Mouse (Mus musculus) midbrain, embryonic 12.5 days (tissue): ENCODE measurements at regions not wholly inside any gene's neighbourhood (a gene's known extent, or its start where the extent isn't known, plus 50 kb on each side); places are given as distances from the start of the nearest gene placed in this dataset.

ENCODE experiments used
- ATAC-seq: fragments of 200-750 bp; cut with Nextera tagmentation; 2 replicates; pipeline ENCODE4 v1.8.0; 2017; ENCODE audit warnings: low read depth, moderate TSS enrichment, moderate library complexity; ENCODE audit not compliant: low FRiP score
- H3K27ac ChIP-seq: fragments of 300-500 bp; sonication (generic); replicated peaks from 2 replicates; pipeline ENCODE4 v1.5.1; 2016; ENCODE audit warnings: mild to moderate bottlenecking
- H3K27me3 ChIP-seq: fragments of 300-500 bp; sonication (generic); 2 replicates; pipeline ENCODE4 v1.6.1; 2016; ENCODE audit warnings: mild to moderate bottlenecking
- H3K36me3 ChIP-seq: fragments of 300-500 bp; sonication (generic); 2 replicates; pipeline ENCODE4 v1.6.1; 2016
- H3K4me1 ChIP-seq: fragments of 300-500 bp; sonication (generic); 2 replicates; pipeline ENCODE4 v1.6.1; 2016
- H3K4me2 ChIP-seq: fragments of 300-500 bp; sonication (generic); replicated peaks from 2 replicates; pipeline ENCODE4 v1.6.1; 2016; ENCODE audit warnings: mild to moderate bottlenecking, moderate library complexity
- H3K4me3 ChIP-seq: fragments of 300-500 bp; sonication (generic); 2 replicates; pipeline ENCODE4 v1.5.1; 2016; ENCODE audit warnings: mild to moderate bottlenecking
- H3K9ac ChIP-seq: fragments of 300-500 bp; sonication (generic); replicated peaks from 2 replicates; pipeline ENCODE4 v1.6.1; 2016; ENCODE audit warnings: mild to moderate bottlenecking, moderate library complexity
- H3K9me3 ChIP-seq: fragments of 300-500 bp; sonication (generic); 2 replicates; pipeline ENCODE4 v1.6.1; 2016; ENCODE audit warnings: mild to moderate bottlenecking
- WGBS: fragments of 180-500 bp; shearing (Covaris S2); methylation state at CpG from one replicate; pipeline ENCODE4 v1.1.7; 2016; 5-methylcytosine and 5-hydroxymethylcytosine counted together

DNA sequence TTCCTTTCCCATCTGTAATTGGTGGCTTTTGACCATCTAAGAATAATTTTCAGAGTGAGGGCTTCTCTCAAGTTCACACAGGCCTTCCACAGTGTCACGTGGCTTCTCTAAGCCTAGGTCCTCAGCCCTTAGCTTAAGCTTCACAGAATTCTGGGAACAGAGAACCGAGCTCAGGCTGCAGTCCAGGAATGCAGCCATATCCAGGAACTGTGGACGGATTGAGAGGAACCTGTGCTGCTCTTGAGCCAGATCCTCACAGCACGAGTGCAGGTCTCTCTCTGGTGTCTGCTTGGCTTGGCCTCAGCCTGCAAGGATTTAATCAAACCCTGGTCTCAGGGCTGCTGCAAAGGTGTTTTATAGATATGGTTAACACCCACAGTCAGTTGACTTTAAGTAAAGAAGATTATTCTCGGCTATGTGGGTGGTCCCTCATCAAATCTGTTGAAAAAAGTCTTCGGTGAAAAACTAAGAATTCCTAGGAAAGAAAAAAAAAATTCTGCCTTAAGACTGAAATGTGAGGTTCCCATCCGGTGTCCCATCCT lies 127.8 kb downstream of the Mis18a start:
- Histone ChIP-seq H3K36me3 (no peaks in the 10 kb centered on the region), H3K4me3 (no peak overlapping the region), H3K27ac (no peak overlapping the region), H3K9me3 (0 out of 2 replicates have a peak, but pooled peaks cover 9% of the 10 kb centered on the region), H3K4me1 (no peaks in the 10 kb centered on the region), H3K4me2 (no peak overlapping the region), H3K27me3 (no peaks in the 10 kb centered on the region), H3K9ac (no peak overlapping the region)
- 82% methylated on average over 7 of the region's 7 CpGs for WGBS
- ATAC-seq: no peak

DNA sequence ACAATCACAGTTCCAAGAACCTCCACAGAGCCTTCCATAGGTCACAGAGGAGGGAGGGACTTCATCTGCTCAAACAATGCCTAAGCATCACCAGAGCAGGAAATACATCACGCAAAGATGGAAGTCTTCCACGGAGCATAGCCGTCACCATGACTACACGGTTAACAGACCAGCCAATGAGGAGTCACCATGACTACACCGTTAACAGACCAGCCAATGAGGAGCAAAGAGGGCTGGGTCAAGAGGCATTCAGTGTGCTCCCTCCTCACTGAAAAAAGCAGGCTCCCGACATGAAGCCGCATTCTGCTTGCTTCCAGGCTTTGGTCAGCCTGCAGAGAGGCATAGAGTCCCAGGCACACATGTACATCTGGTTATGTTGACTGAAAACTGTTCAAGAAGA lies 128.5 kb downstream of the Mis18a start:
- ATAC-seq: no peak

DNA sequence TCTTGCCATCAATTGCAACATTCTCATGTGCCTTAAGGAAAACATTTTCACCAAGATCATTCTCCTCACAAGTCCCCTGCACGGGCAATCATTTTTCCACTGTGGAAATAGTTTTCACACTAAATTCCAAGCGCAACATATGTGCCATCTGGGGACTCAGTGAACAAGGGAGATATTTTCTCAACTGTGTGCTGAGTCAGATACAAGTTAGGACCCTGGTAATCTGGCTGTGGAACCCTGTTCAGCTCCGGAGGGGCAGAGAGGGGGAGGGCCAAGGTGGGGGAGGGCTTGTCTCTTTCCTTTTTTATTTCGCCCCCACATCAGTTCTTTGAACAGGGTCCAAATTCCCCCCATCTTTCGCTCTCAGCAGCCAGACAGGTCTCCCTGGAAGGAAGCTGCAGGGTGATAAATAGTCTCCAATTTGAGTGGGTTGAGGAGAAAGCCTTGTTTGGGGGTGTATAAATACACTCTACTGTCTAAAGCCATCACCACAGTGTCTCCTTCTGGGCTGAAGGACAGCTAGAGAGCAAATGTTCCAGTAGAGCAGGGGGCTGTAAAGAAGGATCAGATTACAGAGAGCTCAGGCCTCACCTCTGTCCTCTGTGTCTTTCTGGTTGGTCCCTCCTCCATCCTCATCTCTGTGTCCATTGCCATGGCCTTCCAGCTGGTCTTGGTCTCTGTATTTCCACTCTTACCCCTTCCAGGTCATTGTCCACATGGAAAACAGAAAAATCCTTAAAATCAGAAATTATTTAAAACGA lies 134.3 kb downstream of the Mis18a start:
- Histone ChIP-seq H3K4me2 (no peak overlapping the region), H3K9me3 (no peaks in the 10 kb centered on the region), H3K27me3 (no peaks in the 10 kb centered on the region), H3K27ac (no peak overlapping the region), H3K4me3 (no peak overlapping the region), H3K36me3 (no peaks in the 10 kb centered on the region), H3K9ac (no peak overlapping the region), H3K4me1 (no peaks in the 10 kb centered on the region)
- no peak for ATAC-seq
- 86% methylated on average over 6 of the region's 6 CpGs for WGBS

More for the DNA sequence above, 128.5 kb downstream of the Mis18a start:
- Histone ChIP-seq H3K9ac (no peak overlapping the region), H3K27me3 (no peaks in the 10 kb centered on the region), H3K4me1 (no peaks in the 10 kb centered on the region), H3K4me3 (no peak overlapping the region), H3K4me2 (no peak overlapping the region), H3K9me3 (0 out of 2 replicates have a peak, but pooled peaks cover 9% of the 10 kb centered on the region), H3K27ac (no peak overlapping the region), H3K36me3 (no peaks in the 10 kb centered on the region)
- 83% methylated on average over 7 of the region's 7 CpGs for WGBS

DNA sequence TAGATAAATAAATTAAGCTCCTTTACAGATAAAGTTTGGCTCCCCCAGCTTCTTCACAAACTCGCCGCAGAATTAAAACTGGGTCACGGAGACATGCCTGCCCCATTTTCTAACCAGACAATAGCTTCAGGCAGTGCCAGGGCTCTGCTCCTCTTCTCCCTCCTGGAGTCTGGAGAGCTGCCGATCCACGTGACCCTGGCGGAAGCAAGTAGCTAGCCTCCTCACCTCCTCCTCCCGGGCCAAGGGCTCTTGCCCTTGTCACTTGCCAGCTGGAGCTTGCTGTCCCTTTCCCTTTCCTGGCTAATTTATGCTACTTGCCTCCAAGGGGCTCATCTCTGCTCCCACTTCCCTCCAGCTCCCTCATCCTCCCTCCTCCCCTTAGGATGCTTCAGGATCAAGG lies 142.0 kb downstream of the Mis18a start:
- Histone ChIP-seq H3K4me1 (no peaks in the 10 kb centered on the region), H3K4me3 (no peak overlapping the region), H3K27me3 (no peaks in the 10 kb centered on the region), H3K9ac (no peak overlapping the region), H3K9me3 (no peaks in the 10 kb centered on the region), H3K36me3 (no peaks in the 10 kb centered on the region), H3K4me2 (no peak overlapping the region), H3K27ac (no peak overlapping the region)
- ATAC-seq: no peak
- 84% methylated on average over 7 of the region's 7 CpGs for WGBS

DNA sequence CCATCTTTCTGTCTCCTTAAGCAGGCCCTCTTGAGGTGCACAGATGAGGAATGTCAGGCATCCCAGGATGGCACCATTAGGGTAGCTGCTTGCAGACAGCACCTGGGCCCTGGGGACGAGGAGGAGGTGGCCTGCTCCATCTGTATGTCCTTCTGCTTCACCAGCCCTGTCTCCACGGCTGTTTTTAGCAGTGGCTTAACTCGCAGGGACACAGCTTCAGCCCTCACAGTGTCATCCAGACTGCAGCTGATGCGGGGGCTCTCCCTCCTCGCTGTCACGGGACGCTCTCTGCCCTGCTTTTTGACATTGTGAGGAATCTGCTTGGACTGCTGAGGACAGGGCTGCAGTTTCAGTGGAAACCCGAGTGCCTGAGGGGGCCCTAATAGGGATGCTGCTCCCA lies 146.8 kb downstream of the Mis18a start:
- no peaks in the 10 kb centered on the region for H3K9me3 ChIP-seq
- no peaks in the 10 kb centered on the region for H3K4me1 ChIP-seq
- no peaks in the 10 kb centered on the region for H3K27me3 ChIP-seq
- no peak overlapping the region for H3K9ac ChIP-seq
- ATAC-seq: no peak
- H3K36me3 ChIP-seq: no peaks in the 10 kb centered on the region
- no peak overlapping the region for H3K27ac ChIP-seq
- H3K4me3 ChIP-seq: no peak overlapping the region
- 65% methylated on average over 8 of the region's 8 CpGs for WGBS
- H3K4me2 ChIP-seq: no peak overlapping the region

DNA sequence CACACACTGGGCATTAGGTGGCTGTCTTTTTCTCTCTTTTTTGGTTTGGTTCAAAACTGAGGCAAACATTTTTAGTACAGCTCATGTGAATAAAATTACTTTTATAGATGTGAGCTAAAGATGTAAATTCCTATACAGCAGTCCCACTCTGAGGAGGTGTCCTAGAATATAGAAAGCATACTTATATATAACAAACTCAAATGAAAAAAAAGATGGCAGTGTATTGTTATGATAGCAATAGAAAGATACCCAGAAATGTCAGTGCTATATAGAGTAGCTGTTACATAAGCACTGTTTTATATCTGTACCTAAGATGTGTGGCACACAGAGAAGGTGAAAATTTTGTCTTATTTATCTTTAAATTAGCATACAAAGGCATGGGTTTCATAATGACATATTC lies 156.1 kb downstream of the Mis18a start:
- Histone ChIP-seq H3K4me2 (no peak overlapping the region), H3K27ac (no peak overlapping the region), H3K9me3 (no peaks in the 10 kb centered on the region), H3K27me3 (no peaks in the 10 kb centered on the region), H3K4me3 (no peak overlapping the region), H3K36me3 (no peaks in the 10 kb centered on the region), H3K4me1 (no peaks in the 10 kb centered on the region), H3K9ac (no peak overlapping the region)
- no peak for ATAC-seq

DNA sequence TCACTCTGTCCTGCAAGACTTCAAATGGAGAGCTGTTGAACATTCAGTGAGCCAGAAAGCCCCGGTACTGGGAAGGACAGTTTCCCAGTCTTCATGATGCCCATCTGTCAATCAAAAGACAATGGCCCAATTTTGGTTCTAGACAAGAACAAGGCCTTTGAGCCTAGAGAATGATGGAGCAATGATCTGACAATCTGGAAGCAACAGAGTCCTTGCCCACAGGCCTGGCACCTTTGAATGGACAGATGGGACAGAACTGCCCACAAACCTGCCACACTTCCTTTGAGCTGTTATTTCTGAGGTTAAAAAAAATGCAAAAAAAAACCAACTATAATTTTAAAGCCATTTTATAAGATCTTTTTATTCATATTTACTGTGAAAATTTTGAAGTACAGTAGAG lies 157.4 kb downstream of the Mis18a start:
- no peak for ATAC-seq
- Histone ChIP-seq H3K36me3 (no peaks in the 10 kb centered on the region), H3K27me3 (no peaks in the 10 kb centered on the region), H3K4me3 (no peak overlapping the region), H3K4me2 (no peak overlapping the region), H3K4me1 (no peaks in the 10 kb centered on the region), H3K9ac (no peak overlapping the region), H3K9me3 (no peaks in the 10 kb centered on the region), H3K27ac (no peak overlapping the region)
- 88% methylated on average over 1 of the region's 1 CpGs for WGBS

DNA sequence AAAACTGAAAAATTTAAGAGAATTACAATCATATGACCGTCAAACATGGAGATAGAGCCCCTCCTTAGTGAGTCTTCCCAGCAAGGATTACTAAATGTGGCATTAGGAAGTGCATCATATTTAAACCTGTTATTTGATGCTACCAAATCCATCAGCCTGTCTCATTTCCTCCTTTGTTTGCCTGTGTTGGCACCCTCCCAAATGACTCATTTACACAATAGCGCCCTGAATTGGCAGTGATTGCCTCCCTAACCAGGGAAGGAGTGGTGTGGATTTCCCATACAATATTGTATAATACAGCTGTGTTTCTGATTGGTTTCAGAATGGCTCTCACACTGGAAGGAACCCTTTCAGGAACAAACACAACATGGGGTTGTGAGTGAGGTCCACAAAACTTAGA lies 162.0 kb downstream of the Mis18a start:
- H3K9ac ChIP-seq: no peak overlapping the region
- 81% methylated on average over 2 of the region's 2 CpGs for WGBS
- ATAC-seq: no peak
- H3K27ac ChIP-seq: no peak overlapping the region
- no peaks in the 10 kb centered on the region for H3K4me1 ChIP-seq
- H3K9me3 ChIP-seq: no peaks in the 10 kb centered on the region
- no peaks in the 10 kb centered on the region for H3K27me3 ChIP-seq
- H3K4me3 ChIP-seq: no peak overlapping the region
- H3K36me3 ChIP-seq: no peaks in the 10 kb centered on the region
- H3K4me2 ChIP-seq: no peak overlapping the region

DNA sequence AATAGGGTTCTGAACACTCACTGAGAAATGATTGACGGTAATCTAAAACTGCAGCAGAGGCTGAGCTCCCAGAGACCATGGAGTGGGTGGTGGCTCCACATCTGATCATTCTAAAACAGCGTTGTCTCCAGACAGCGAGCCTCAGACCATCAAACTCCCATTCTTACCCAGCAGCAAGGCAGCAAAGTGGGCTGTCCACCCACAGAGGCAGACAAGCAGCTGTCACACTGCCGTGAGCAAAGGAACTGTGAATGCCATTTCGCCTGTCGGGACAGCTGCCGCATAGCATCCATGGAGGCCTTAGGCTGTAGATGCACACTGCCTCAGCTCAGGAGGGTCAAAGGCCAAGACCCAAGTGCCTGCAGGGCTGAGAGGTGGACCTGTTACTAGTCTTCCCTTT lies 167.3 kb downstream of the Hunk start:
- Histone ChIP-seq H3K9ac (no peak overlapping the region), H3K4me1 (0 out of 2 replicates have a peak, but pooled peaks cover 2% of the 10 kb centered on the region)
- ATAC-seq: no peak

DNA sequence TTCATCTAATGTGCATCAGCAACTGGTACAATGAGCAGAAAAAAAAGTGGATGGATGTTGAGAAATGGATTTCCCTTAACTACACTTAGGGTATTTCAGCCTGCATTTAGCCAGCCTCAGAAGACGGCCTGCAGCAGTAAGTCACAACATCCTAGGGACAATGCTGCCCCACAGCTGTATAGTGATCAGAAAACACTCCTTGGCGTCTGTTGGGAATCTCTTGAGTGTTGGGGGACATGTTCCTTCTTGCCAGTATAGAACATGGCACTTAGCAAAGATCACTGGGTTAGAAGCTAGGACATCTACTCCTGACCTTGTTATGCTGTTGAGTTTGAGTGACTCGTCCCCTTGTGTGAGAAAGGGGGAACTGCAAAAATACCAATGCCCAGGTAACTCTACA lies 165.2 kb downstream of the Hunk start:
- Histone ChIP-seq H3K27ac (no peak overlapping the region), H3K9me3 (no peaks in the 10 kb centered on the region), H3K27me3 (no peaks in the 10 kb centered on the region), H3K4me2 (no peak overlapping the region), H3K9ac (no peak overlapping the region), H3K4me1 (peaks cover 10% of the 10 kb centered on the region; the same call in 1 of the 2 replicates), H3K4me3 (no peak overlapping the region), H3K36me3 (no peaks in the 10 kb centered on the region)
- WGBS: 87% methylated on average over 3 of the region's 3 CpGs
- ATAC-seq: no peak

More for the DNA sequence above, 167.3 kb downstream of the Hunk start:
- 93% methylated on average over 7 of the region's 7 CpGs for WGBS
- no peaks in the 10 kb centered on the region for H3K9me3 ChIP-seq
- H3K27ac ChIP-seq: no peak overlapping the region
- H3K4me2 ChIP-seq: no peak overlapping the region
- no peaks in the 10 kb centered on the region for H3K36me3 ChIP-seq
- no peaks in the 10 kb centered on the region for H3K27me3 ChIP-seq
- H3K4me3 ChIP-seq: no peak overlapping the region

DNA sequence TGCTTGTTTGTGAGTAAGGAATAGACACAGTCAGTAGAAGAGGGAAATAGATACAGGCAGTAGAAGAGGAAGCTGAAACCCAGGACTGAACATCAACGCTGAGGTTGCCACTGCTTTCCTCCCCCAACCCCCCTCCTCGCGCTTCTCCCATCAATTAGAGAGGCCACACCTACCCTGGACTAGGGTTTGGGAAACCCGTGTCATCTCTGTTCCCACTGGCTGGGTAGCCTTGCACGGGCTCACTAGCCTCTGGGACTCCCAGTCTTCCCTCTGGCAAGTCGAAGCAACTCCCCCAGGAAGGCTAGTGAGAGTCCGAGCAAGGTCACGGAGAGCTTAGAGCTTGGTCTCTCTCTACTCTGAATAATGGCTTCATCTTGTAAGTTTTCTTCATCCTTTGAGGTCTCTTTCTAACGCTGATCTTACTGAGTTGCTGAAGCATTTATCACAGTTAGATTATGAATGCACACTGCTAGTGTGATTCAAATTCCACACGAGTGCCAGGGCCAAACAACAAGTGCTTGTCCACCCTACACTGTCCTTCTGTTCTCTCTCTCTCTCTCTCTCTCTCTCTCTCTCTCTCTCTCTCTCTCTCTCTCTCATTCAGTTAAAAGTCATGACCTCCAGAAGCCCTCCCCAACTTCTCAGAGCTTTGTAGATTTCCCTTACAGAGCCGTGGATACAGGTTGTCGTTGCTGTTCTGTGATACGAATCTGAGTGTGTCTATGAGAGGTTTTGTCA lies 164.4 kb downstream of the Hunk start:
- Histone ChIP-seq H3K9ac (no peak overlapping the region), H3K27ac (no peak overlapping the region), H3K4me1 (peaks cover 15% of the 10 kb centered on the region), H3K4me3 (no peak overlapping the region), H3K27me3 (no peaks in the 10 kb centered on the region), H3K4me2 (no peak overlapping the region), H3K36me3 (no peaks in the 10 kb centered on the region), H3K9me3 (no peaks in the 10 kb centered on the region)
- ATAC-seq: no peak
- WGBS: 78% methylated on average over 13 of the region's 13 CpGs
